ENCODE assay signal across 8 mouse cellular contexts in genomic region chr14:55634874-55635522, GRCm38 (mm10). TPM values are rescaled to one million over a fixed set of nuclear protein-coding genes. Genes with fewer than 3 reads are reported as not detected.
DNase-seq lines count a peak whose midpoint lies in the region; ATAC-seq and TF ChIP-seq lines count a peak whose summit lies in the region.

No protein-coding gene starts in this region.

- 7% methylated on average over 23 of the region's 23 CpGs for WGBS in thymus, adult 2 months
- WGBS in forebrain, embryonic 16.5 days = 4% methylated on average over 23 of the region's 23 CpGs
- WGBS in kidney, embryonic 15.5 days = 5% methylated on average over 23 of the region's 23 CpGs

- no peak for DNase-seq in thymus, adult 2 months
- DNase-seq in thymus, postnatal 4 days = no peak
- DNase-seq in cerebellum, adult 11 months = peak; percentile 60
- peak; percentile 18 for DNase-seq in lung, postnatal 36 days
- DNase-seq in testis, postnatal 14 days (ENCODE audit: low spot score) = peak; percentile 56
- DNase-seq in natural killer cell, adult 2 months (ENCODE audit: low spot score in 2 of 2) = no peak

- peaks cover 6% of the 10 kb centered on the region for H3K4me1 ChIP-seq in thymus, adult 2 months (replicated peaks; ENCODE audit: control insufficient read depth, insufficient read depth, low read length)
- peaks cover 18% of the 10 kb centered on the region for H3K4me1 ChIP-seq in forebrain, embryonic 16.5 days (replicated peaks; ENCODE audit: control insufficient read depth, insufficient read depth, low read length)
- H3K4me1 ChIP-seq in kidney, embryonic 15.5 days = peaks cover 18% of the 10 kb centered on the region

- H3K36me3 ChIP-seq in thymus, adult 2 months (ENCODE audit: control insufficient read depth, insufficient read depth, low read length) = no peaks in the 10 kb centered on the region; the same call in 1 of the 2 replicates
- H3K36me3 ChIP-seq in forebrain, embryonic 16.5 days (ENCODE audit: control insufficient read depth, insufficient read depth) = peaks cover 19% of the 10 kb centered on the region
- peaks cover 83% of the 10 kb centered on the region for H3K36me3 ChIP-seq in kidney, embryonic 15.5 days

- H3K4me3 ChIP-seq in thymus, adult 2 months (ENCODE audit: control insufficient read depth, insufficient read depth, low read length) = peak overlapping the region; percentile 51
- peak overlapping the region; percentile 72 for H3K4me3 ChIP-seq in forebrain, embryonic 16.5 days (replicated peaks; ENCODE audit: low read length)
- H3K4me3 ChIP-seq in kidney, embryonic 15.5 days (replicated peaks) = peak overlapping the region; percentile 62

- ATAC-seq in forebrain, embryonic 16.5 days = peak; percentile 35; the same call in 1 of the 2 replicates
- ATAC-seq in kidney, embryonic 15.5 days (replicated peaks; ENCODE audit: low FRiP score) = peak; percentile 68

- H3K4me2 ChIP-seq in forebrain, embryonic 16.5 days (ENCODE audit: low read length) = peak overlapping the region; percentile 92
- H3K4me2 ChIP-seq in kidney, embryonic 15.5 days = peak overlapping the region; percentile 80

- H3K27ac ChIP-seq in thymus, adult 2 months (ENCODE audit: control insufficient read depth, insufficient read depth, low read length) = no peak overlapping the region
- H3K27ac ChIP-seq in forebrain, embryonic 16.5 days (ENCODE audit: low read length) = peak overlapping the region; percentile 73
- H3K27ac ChIP-seq in kidney, embryonic 15.5 days = peak overlapping the region; percentile 54

- no peaks in the 10 kb centered on the region for H3K9me3 ChIP-seq in forebrain, embryonic 16.5 days (ENCODE audit: control insufficient read depth, low read length)
- no peaks in the 10 kb centered on the region for H3K9me3 ChIP-seq in kidney, embryonic 15.5 days (replicated peaks)

- no peak for TF ChIP-seq CTCF in thymus, adult 2 months (IDR thresholded peaks at IDR 0.05; ENCODE audit: borderline replicate concordance, control insufficient read depth, extremely low read depth, insufficient read depth, low read length, poor library complexity)

- H3K9ac ChIP-seq in forebrain, embryonic 16.5 days (replicated peaks; ENCODE audit: low read depth, low read length) = peak overlapping the region; percentile 72
- H3K9ac ChIP-seq in kidney, embryonic 15.5 days = peak overlapping the region; percentile 59

- TF ChIP-seq POLR2A in thymus, adult 2 months (IDR thresholded peaks at IDR 0.05; ENCODE audit: control insufficient read depth, extremely low read depth, insufficient read depth, low read length, poor library complexity) = no peak

- no peaks in the 10 kb centered on the region for H3K27me3 ChIP-seq in thymus, adult 2 months (ENCODE audit: control insufficient read depth, insufficient read depth, low read length)
- no peaks in the 10 kb centered on the region for H3K27me3 ChIP-seq in forebrain, embryonic 16.5 days (replicated peaks; ENCODE audit: control insufficient read depth, insufficient read depth, low read length)
- no peaks in the 10 kb centered on the region for H3K27me3 ChIP-seq in kidney, embryonic 15.5 days

RNA-seq across cellular contexts. Expression of gene Ipo4, which starts 0.8 kb away (rescaled TPM):
- 68.1 and 71.6 TPM in 2 replicates for polyA plus RNA-seq in thymus, adult 2 months (2012; rRNA removed)
- 92.5 and 110 TPM in 2 replicates for polyA plus RNA-seq in forebrain, embryonic 16.5 days (2015; fragmentation: Nextera tagmentation; extraction: Ambion mirVana)
- polyA plus RNA-seq in kidney, embryonic 15.5 days (2015; fragmentation: Nextera tagmentation; extraction: Ambion mirVana) = 97.4 and 115 TPM in 2 replicates

RNA-seq across cellular contexts. Expression of gene Gm49378, which starts 2.7 kb away (rescaled TPM):
- 10.2 and 10.9 TPM in 2 replicates for polyA plus RNA-seq in thymus, adult 2 months (2012; rRNA removed)
- 0.67 and 3.8 TPM in 2 replicates for polyA plus RNA-seq in forebrain, embryonic 16.5 days (2015; fragmentation: Nextera tagmentation; extraction: Ambion mirVana)
- 1.4 and 2.3 TPM in 2 replicates for polyA plus RNA-seq in kidney, embryonic 15.5 days (2015; fragmentation: Nextera tagmentation; extraction: Ambion mirVana)

RNA-seq across cellular contexts. Expression of gene Tm9sf1, which starts 8.6 kb away (rescaled TPM):
- polyA plus RNA-seq in thymus, adult 2 months (2012; rRNA removed) = 98.1 and 102 TPM in 2 replicates
- 62.1 and 66.2 TPM in 2 replicates for polyA plus RNA-seq in forebrain, embryonic 16.5 days (2015; fragmentation: Nextera tagmentation; extraction: Ambion mirVana)
- polyA plus RNA-seq in kidney, embryonic 15.5 days (2015; fragmentation: Nextera tagmentation; extraction: Ambion mirVana) = 113 and 123 TPM in 2 replicates

RNA-seq across cellular contexts. Expression of gene Tssk4, which starts 15.0 kb away (rescaled TPM):
- 2.2 and 2.6 TPM in 2 replicates for polyA plus RNA-seq in thymus, adult 2 months (2012; rRNA removed)
- 0.29 and 0.51 TPM in 2 replicates for polyA plus RNA-seq in forebrain, embryonic 16.5 days (2015; fragmentation: Nextera tagmentation; extraction: Ambion mirVana)
- 0.92 and 1.0 TPM in 2 replicates for polyA plus RNA-seq in kidney, embryonic 15.5 days (2015; fragmentation: Nextera tagmentation; extraction: Ambion mirVana)

RNA-seq across cellular contexts. Expression of gene Rec8, which starts 17.2 kb away (rescaled TPM):
- 2.9 and 3.7 TPM in 2 replicates for polyA plus RNA-seq in thymus, adult 2 months (2012; rRNA removed)
- 9.4 and 11.3 TPM in 2 replicates for polyA plus RNA-seq in forebrain, embryonic 16.5 days (2015; fragmentation: Nextera tagmentation; extraction: Ambion mirVana)
- polyA plus RNA-seq in kidney, embryonic 15.5 days (2015; fragmentation: Nextera tagmentation; extraction: Ambion mirVana) = 20.3 and 22.4 TPM in 2 replicates

Comparison
In these comparisons a context has a peak if more than half of its experiments do, and no peak if none do; other contexts are left out.
1. DNase-seq: peak in cerebellum, adult 11 months (single experiment), lung, postnatal 36 days (single experiment) and testis, postnatal 14 days (single experiment); none in thymus, adult 2 months (single experiment), thymus, postnatal 4 days (single experiment) and natural killer cell, adult 2 months (0 of 2).
2. Peak in every context shown above with its lines, with median percentiles within 50 percentile points of each other: H3K4me3 ChIP-seq.